Mouse (Mus musculus) ES-Bruce4 (cell line): ENCODE data around the gene Pum3.

Experiments used
- CTCF ChIP-seq: IDR thresholded peaks from one replicate; pipeline ENCODE4 v1.8.1; 2011; ENCODE audit warnings: low read depth, low read length
- EP300 ChIP-seq: IDR thresholded peaks from 2 replicates; pipeline ENCODE4 v1.6.1; 2011; ENCODE audit warnings: low read depth, low read length; ENCODE audit not compliant: insufficient read depth
- POLR2A ChIP-seq: IDR thresholded peaks from one replicate; pipeline ENCODE4 v1.8.1; 2011; ENCODE audit warnings: low read length; ENCODE audit not compliant: insufficient read depth

DNA sequence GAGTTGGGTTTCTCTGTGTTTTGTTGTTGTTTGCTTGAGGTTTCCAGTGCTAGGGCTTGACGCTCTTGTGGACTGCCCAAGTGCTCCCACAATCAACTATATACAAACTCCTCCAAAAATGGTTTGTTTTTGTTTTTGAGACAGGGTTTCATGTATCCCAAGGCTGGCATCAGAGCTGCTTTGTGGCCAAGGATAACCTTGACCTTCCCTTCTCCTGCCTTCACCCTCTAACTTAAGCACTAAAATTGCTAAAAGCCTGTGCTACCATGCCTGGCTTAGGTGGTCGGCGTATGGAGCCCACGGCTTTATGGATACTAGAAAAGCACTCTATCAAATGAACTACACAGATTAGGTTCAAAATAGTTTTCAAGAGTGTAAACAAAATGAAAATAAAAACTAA, 20.4 kb downstream of the Pum3 start:
- TF ChIP-seq CTCF: no peak
- TF ChIP-seq POLR2A: no peak
- TF ChIP-seq EP300: no peak
